Mouse (Mus musculus): ENCODE data around the gene Ormdl3. TPM values are rescaled to one million over a fixed set of nuclear protein-coding genes. Genes with fewer than 3 reads are reported as not detected.

Ormdl3 gene
- polyA plus RNA-seq, 1 experiment from 2014 or later: 45.3 TPM

DNA sequence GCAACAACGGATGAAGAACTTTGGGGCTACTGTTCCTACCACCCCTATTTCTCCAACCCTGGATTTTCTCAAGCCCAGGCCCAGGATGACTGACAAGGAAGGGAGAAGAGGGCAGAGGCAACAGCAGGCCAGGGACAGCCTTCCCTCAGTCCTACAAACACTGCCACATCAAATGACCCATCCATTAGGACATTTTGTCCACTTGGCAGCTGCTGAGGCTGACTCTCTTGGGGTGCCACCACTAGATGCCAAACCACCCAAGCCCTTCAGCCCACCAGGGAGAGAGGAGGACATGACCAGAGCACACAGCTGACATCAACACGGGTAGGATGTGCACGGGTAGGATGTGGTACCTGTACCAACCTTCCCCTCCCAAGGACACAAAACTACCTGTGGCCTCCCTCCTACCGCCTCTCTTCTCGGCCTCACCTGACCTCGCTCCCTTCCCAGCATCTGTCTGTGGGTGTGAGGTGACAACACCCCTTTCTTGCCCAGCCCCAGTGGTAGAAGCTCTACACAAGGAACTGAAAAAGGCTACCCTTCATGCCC is 2.5 kb downstream of the Ormdl3 start:
- Histone ChIP-seq H3K9me3 (ENCODE audit: low read length) (no peaks in the 10 kb centered on the region), H3K27ac (ENCODE audit: low read length) (no peak overlapping the region), H3K4me2 (replicated peaks; ENCODE audit: low read depth, low read length) (no peak overlapping the region), H3K4me3 (ENCODE audit: low read depth, low read length) (no peak overlapping the region), H3K4me1 (ENCODE audit: insufficient read depth, low read depth, low read length) (peaks cover 8% of the 10 kb centered on the region; the same call in 1 of the 2 replicates), H3K36me3 (ENCODE audit: insufficient read depth, low read length) (no peaks in the 10 kb centered on the region), H3K27me3 (replicated peaks; ENCODE audit: insufficient read depth, low read length) (no peaks in the 10 kb centered on the region), H3K9ac (replicated peaks; ENCODE audit: low read depth) (no peak overlapping the region)
- TF ChIP-seq CTCF (IDR thresholded peaks at IDR 0.05) (no peak), EP300 (IDR thresholded peaks at IDR 0.05) (no peak)
- DNase-seq (ENCODE audit: low spot score): no peak
- no peak for ATAC-seq
- 88% methylated on average over 6 of the region's 6 CpGs for WGBS

DNA sequence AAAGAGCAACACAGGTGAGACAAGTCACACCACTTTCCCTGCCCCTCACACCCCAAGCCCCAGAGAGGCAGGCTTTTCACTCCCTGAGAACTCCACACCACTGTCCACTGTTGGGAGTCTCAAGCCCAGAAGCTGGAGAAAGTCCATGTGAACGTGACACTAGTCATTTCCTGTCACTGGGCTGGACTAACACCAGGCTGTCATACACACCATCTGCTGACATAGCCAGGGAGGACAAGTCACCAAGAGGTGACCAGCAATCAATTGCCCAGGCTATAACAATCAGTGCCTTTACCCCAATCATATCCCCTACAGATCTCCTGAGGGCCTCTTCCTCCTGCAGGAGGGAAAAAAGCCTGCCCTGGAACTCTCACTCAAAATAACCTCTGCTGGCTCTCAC is 3.0 kb downstream of the Ormdl3 start:
- no peak for ATAC-seq
- no peak overlapping the region for H3K4me2 ChIP-seq (replicated peaks; ENCODE audit: low read depth, low read length)
- TF ChIP-seq CTCF (IDR thresholded peaks at IDR 0.05) (no peak), EP300 (IDR thresholded peaks at IDR 0.05) (no peak)
- no peak overlapping the region for H3K9ac ChIP-seq (replicated peaks; ENCODE audit: low read depth)
- no peak overlapping the region for H3K27ac ChIP-seq (ENCODE audit: low read length)
- no peaks in the 10 kb centered on the region for H3K9me3 ChIP-seq (ENCODE audit: low read length)
- DNase-seq (ENCODE audit: low spot score): no peak
- H3K27me3 ChIP-seq (replicated peaks; ENCODE audit: insufficient read depth, low read length): no peaks in the 10 kb centered on the region
- no peak overlapping the region for H3K4me3 ChIP-seq (ENCODE audit: low read depth, low read length)
- H3K36me3 ChIP-seq (ENCODE audit: insufficient read depth, low read length): no peaks in the 10 kb centered on the region
- peaks cover 8% of the 10 kb centered on the region; the same call in 1 of the 2 replicates for H3K4me1 ChIP-seq (ENCODE audit: insufficient read depth, low read depth, low read length)
- WGBS: 68% methylated on average over 1 of the region's 1 CpGs

DNA sequence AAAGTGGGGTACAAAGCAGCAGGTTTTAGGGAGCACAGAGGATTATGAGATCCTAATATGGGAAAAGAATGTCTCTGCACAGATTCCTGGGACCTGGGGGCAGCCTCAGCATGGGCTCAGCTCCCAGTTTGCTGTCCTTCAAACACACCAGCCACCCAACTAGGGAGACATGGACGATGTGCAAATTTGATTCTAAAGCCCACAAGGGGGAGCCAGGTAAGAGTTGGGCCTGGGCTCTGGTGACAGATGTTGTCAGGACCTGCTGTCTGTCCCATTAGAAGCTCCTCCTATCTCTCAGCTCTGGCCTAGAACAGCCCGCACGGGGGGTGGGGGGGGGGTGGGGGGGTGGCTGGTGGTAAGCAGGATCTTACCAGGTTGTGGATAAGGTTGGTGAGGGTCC is 3.6 kb downstream of the Ormdl3 start:
- Histone ChIP-seq H3K4me3 (ENCODE audit: low read depth, low read length) (no peak overlapping the region), H3K4me2 (replicated peaks; ENCODE audit: low read depth, low read length) (no peak overlapping the region)
- no peak for DNase-seq (ENCODE audit: low spot score)

DNA sequence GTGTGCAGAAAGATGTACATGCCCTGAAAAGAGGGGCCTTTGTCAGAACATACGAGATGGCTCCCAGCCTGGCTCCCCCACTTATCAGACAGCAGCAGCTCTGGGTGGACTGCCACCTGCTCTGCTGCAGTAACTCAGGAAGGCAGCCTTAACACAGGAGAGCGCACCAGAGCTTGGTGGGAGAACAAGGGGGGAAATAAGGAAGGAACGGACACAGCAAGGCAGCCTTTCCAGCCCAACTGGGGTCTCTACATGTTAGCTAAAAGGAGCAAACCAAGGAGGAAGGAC is 4.0 kb downstream of the Ormdl3 start:
- WGBS: 92% methylated on average over 3 of the region's 3 CpGs
- Histone ChIP-seq H3K4me2 (replicated peaks; ENCODE audit: low read depth, low read length) (no peak overlapping the region), H3K27me3 (replicated peaks; ENCODE audit: insufficient read depth, low read length) (no peaks in the 10 kb centered on the region), H3K27ac (ENCODE audit: low read length) (no peak overlapping the region), H3K4me3 (ENCODE audit: low read depth, low read length) (no peak overlapping the region), H3K9ac (replicated peaks; ENCODE audit: low read depth) (no peak overlapping the region), H3K4me1 (ENCODE audit: insufficient read depth, low read depth, low read length) (peaks cover 8% of the 10 kb centered on the region; the same call in 1 of the 2 replicates), H3K9me3 (ENCODE audit: low read length) (no peaks in the 10 kb centered on the region), H3K36me3 (ENCODE audit: insufficient read depth, low read length) (no peaks in the 10 kb centered on the region)
- no peak for TF ChIP-seq EP300 (IDR thresholded peaks at IDR 0.05)
- no peak for TF ChIP-seq CTCF (IDR thresholded peaks at IDR 0.05)
- no peak for DNase-seq (ENCODE audit: low spot score)
- no peak for ATAC-seq

More for the DNA sequence above, 3.6 kb downstream of the Ormdl3 start:
- H3K4me1 ChIP-seq (ENCODE audit: insufficient read depth, low read depth, low read length): peaks cover 8% of the 10 kb centered on the region; the same call in 1 of the 2 replicates
- no peak overlapping the region for H3K9ac ChIP-seq (replicated peaks; ENCODE audit: low read depth)
- 19% methylated on average over 3 of the region's 3 CpGs for WGBS
- no peaks in the 10 kb centered on the region for H3K27me3 ChIP-seq (replicated peaks; ENCODE audit: insufficient read depth, low read length)
- no peak overlapping the region for H3K27ac ChIP-seq (ENCODE audit: low read length)
- no peak for TF ChIP-seq CTCF (IDR thresholded peaks at IDR 0.05)
- no peak for TF ChIP-seq EP300 (IDR thresholded peaks at IDR 0.05)
- ATAC-seq: no peak
- H3K36me3 ChIP-seq (ENCODE audit: insufficient read depth, low read length): no peaks in the 10 kb centered on the region
- H3K9me3 ChIP-seq (ENCODE audit: low read length): no peaks in the 10 kb centered on the region

DNA sequence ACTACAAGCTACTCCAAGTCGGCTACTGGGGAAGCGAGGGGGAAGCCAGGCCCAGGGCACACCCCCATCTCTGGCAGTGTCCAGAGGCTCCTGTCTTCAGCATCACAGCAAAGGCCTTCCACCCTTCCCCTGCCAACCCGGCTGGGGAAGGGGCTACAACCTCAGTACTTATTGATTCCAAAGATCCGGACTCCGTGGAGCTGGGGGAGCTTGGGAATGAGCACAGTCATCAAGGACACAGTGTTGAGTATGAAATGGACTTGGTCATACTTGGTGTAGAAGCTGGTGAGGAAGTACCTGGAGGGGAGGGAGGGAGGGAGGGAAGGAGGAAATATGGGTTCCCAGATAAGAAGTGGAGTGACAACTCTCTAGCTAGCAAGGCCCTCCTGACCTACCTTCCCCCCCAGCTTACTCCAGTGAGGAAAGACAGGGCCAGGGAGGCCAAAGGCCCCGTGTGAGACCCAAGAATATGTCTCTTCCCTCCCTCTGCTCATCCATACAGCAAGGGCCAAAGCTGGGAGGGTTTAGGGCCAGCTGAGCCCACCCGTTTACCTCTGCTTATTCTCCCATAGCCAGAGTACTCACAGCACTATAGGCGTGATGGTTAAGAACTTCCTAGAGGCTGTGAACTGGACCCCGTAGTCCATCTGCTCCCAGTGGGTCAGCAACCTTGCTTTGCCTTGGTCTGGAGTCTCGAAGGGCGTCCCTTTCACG is 4.5 kb downstream of the Ormdl3 start:
- no peak for DNase-seq (ENCODE audit: low spot score)
- no peak overlapping the region for H3K4me3 ChIP-seq (ENCODE audit: low read depth, low read length)
- H3K27ac ChIP-seq (ENCODE audit: low read length): no peak overlapping the region
- H3K36me3 ChIP-seq (ENCODE audit: insufficient read depth, low read length): no peaks in the 10 kb centered on the region
- TF ChIP-seq CTCF (IDR thresholded peaks at IDR 0.05) (no peak), EP300 (IDR thresholded peaks at IDR 0.05) (no peak)
- no peaks in the 10 kb centered on the region for H3K27me3 ChIP-seq (replicated peaks; ENCODE audit: insufficient read depth, low read length)
- no peak overlapping the region for H3K9ac ChIP-seq (replicated peaks; ENCODE audit: low read depth)
- WGBS: 81% methylated on average over 12 of the region's 12 CpGs
- no peaks in the 10 kb centered on the region for H3K9me3 ChIP-seq (ENCODE audit: low read length)
- no peak overlapping the region for H3K4me2 ChIP-seq (replicated peaks; ENCODE audit: low read depth, low read length)
- ATAC-seq: no peak
- H3K4me1 ChIP-seq (ENCODE audit: insufficient read depth, low read depth, low read length): peaks cover 7% of the 10 kb centered on the region; the same call in 1 of the 2 replicates

DNA sequence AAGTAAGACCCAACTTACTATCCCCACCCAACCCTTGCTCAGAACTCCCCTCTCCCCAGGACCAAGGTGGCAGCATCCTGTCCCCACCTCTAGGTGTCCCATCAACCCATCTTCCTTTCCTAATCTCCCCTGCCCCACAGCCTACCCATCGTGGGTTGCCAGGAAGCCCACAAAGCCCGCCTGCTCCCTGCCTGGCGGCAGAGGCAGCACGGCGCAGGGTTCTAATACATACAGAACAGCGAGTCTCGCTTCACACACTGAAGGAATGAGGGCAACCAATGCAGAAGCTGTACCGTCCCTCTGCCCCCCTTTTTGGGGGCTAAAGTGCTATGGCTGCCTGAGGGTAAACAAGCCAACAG is 5.2 kb downstream of the Ormdl3 start:
- Histone ChIP-seq H3K27me3 (replicated peaks; ENCODE audit: insufficient read depth, low read length) (no peaks in the 10 kb centered on the region), H3K27ac (ENCODE audit: low read length) (no peak overlapping the region), H3K9me3 (ENCODE audit: low read length) (no peaks in the 10 kb centered on the region), H3K4me2 (replicated peaks; ENCODE audit: low read depth, low read length) (no peak overlapping the region), H3K4me3 (ENCODE audit: low read depth, low read length) (no peak overlapping the region), H3K36me3 (ENCODE audit: insufficient read depth, low read length) (no peaks in the 10 kb centered on the region), H3K9ac (replicated peaks; ENCODE audit: low read depth) (no peak overlapping the region), H3K4me1 (ENCODE audit: insufficient read depth, low read depth, low read length) (peaks cover 3% of the 10 kb centered on the region; the same call in 1 of the 2 replicates)
- DNase-seq (ENCODE audit: low spot score): no peak
- 81% methylated on average over 8 of the region's 8 CpGs for WGBS
- no peak for ATAC-seq
- TF ChIP-seq CTCF (IDR thresholded peaks at IDR 0.05): no peak
- no peak for TF ChIP-seq EP300 (IDR thresholded peaks at IDR 0.05)
